Mouse (Mus musculus): ENCODE results near the gene Cypt1. TPM values are rescaled to one million over a fixed set of nuclear protein-coding genes. Genes with fewer than 3 reads are reported as not detected.

The Cypt1 gene
- polyA plus RNA-seq (2015; fragmentation: Nextera tagmentation; extraction: Ambion mirVana) = not detected in 2 replicates

DNA sequence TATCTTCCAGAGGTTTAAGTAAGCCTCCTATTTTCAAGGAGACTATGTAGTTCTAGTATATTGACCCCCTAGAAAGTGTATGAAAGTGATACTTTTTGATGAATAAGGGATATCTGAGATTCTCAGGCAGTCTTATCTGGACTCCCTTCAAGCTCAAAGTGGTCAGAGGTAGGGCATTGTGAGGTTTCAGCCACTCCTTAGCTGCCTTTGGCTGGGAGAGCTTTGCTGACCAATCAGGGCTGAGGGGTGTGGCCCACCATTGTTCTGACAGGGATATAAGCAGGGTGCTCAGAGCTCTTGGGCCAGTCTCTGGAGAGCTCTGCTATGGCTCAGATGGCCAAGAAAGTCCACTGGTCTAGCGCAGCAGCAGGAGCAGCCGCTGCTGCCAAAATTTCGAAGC lies at the start of gene Cypt1:
Gene Cypt1 (plus strand): TSS at position 301 of the 400 bp plus-strand sequence.
- Histone ChIP-seq H3K4me1 (replicated peaks) (no peaks in the 10 kb centered on the region), H3K9me3 (replicated peaks) (no peaks in the 10 kb centered on the region), H3K4me2 (no peak within 1 kb of the TSS), H3K9ac (no peak within 1 kb of the TSS), H3K4me3 (no peak within 1 kb of the TSS), H3K27me3 (no peaks in the 10 kb centered on the region), H3K36me3 (no peaks in the 10 kb centered on the region), H3K27ac (no peak within 1 kb of the TSS)
- WGBS = 85% methylated on average over 3 of the region's 3 CpGs
- no peak for ATAC-seq (replicated peaks; ENCODE audit: insufficient number of reproducible peaks, insufficient read depth, low FRiP score, low read depth)

DNA sequence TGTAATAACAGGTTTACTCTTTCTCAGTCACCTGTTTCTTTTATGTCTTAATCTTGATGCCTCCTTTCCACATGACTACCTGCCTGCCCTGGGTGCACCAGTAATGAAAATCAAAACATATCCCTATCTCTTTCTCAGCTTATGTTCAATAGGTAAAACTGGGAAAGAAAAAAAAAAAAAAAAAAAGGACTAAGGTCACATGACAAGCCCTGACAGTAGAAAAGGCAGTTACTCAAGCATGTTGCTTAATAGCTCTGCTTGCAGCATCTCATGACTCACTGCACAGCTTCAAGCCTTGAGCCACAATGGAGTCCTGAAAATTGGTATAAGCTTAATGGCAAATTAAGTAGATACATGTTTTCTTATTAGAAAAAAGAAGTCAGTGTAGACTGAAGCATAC lies 24.1 kb downstream of the Cypt1 start:
- Histone ChIP-seq H3K36me3 (no peaks in the 10 kb centered on the region), H3K27ac (no peak overlapping the region), H3K27me3 (no peaks in the 10 kb centered on the region), H3K4me2 (no peak overlapping the region), H3K4me1 (replicated peaks) (no peaks in the 10 kb centered on the region), H3K9me3 (replicated peaks) (no peaks in the 10 kb centered on the region), H3K4me3 (no peak overlapping the region), H3K9ac (no peak overlapping the region)
- ATAC-seq (replicated peaks; ENCODE audit: insufficient number of reproducible peaks, insufficient read depth, low FRiP score, low read depth) = no peak

DNA sequence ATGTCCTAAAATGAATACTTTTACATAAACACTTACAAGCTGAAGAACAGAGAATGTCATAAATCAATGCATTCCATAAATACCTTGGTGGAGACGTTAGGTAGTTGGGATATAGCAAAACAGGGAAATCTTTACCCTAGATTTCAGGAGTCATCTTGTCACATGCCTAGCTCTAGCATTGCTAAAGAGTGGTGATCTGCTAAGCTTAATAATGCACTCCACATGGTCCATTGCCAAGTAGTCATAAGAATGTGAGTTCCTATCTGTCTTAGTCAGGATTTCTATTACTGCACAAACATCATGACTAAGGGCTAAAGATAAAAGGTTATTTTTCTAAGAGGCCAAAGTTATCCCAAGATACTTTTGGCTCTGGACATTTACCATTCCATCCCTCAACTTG lies 34.4 kb downstream of the Cypt1 start:
- no peak for ATAC-seq (replicated peaks; ENCODE audit: insufficient number of reproducible peaks, insufficient read depth, low FRiP score, low read depth)
- Histone ChIP-seq H3K4me3 (no peak overlapping the region), H3K9ac (no peak overlapping the region), H3K4me1 (replicated peaks) (no peaks in the 10 kb centered on the region), H3K36me3 (no peaks in the 10 kb centered on the region), H3K4me2 (no peak overlapping the region), H3K27ac (no peak overlapping the region), H3K27me3 (no peaks in the 10 kb centered on the region), H3K9me3 (replicated peaks) (no peaks in the 10 kb centered on the region)
- 36% methylated on average over 1 of the region's 1 CpGs for WGBS

DNA sequence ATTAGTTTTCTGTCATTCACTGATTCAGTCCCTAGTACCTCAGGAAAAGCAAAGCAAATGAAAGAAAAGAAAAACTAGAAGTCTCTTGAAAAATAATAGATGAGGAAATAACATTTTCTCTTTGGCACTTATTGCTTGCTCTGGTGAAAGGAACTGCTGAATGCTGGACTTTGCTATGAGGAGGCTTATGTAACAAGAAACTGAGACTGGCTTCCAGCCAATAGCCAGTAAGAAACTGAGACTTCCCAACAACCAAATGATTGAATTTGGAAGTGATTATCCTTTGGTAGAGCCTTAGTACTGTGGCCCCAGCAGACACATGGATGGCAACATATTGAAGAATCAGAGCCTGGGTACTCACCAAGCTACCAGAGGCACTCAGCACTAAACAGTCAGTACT lies 35.8 kb downstream of the Cypt1 start:
- H3K27ac ChIP-seq = no peak overlapping the region
- H3K9me3 ChIP-seq (replicated peaks) = no peaks in the 10 kb centered on the region
- no peak overlapping the region for H3K4me3 ChIP-seq
- no peaks in the 10 kb centered on the region for H3K36me3 ChIP-seq
- H3K27me3 ChIP-seq = no peaks in the 10 kb centered on the region
- H3K4me1 ChIP-seq (replicated peaks) = no peaks in the 10 kb centered on the region
- H3K4me2 ChIP-seq = no peak overlapping the region
- no peak overlapping the region for H3K9ac ChIP-seq
- ATAC-seq (replicated peaks; ENCODE audit: insufficient number of reproducible peaks, insufficient read depth, low FRiP score, low read depth) = no peak

Other genes with a start within 250 kb of the Cypt1 start
- 6.7 and 10.7 TPM in 2 replicates for gene Maoa, start 96.8 kb downstream of the Cypt1 start, polyA plus RNA-seq (2015; fragmentation: Nextera tagmentation; extraction: Ambion mirVana)

All from heart, embryonic 15.5 days (tissue).